Mouse (Mus musculus): Measurements from ENCODE around the gene Grwd1. TPM values are rescaled to one million over a fixed set of nuclear protein-coding genes. Genes with fewer than 3 reads are reported as not detected.

Gene Grwd1
- polyA plus RNA-seq, 1 experiment, result 11.4 TPM

Other genes with a start within 250 kb of the Grwd1 start
- gene Fgf21, start 215.5 kb downstream of the Grwd1 start, polyA plus RNA-seq (2012; rRNA removed), result 2.0 TPM in 2 replicates
- gene Fut1, start 213.7 kb downstream of the Grwd1 start, polyA plus RNA-seq (2012; rRNA removed), result 24.1 and 36.6 TPM in 2 replicates
- gene Izumo1, start 209.1 kb downstream of the Grwd1 start, polyA plus RNA-seq (2012; rRNA removed), result 0.58 and 0.75 TPM in 2 replicates
- gene Rasip1, start 203.5 kb downstream of the Grwd1 start, polyA plus RNA-seq (2012; rRNA removed), result 24.9 and 25.9 TPM in 2 replicates
- 6.1 and 7.7 TPM in 2 replicates for gene Mamstr, start 191.0 kb downstream of the Grwd1 start, polyA plus RNA-seq (2012; rRNA removed)
- 1.1 and 2.9 TPM in 2 replicates for gene Fut2, start 164.6 kb downstream of the Grwd1 start, polyA plus RNA-seq (2012; rRNA removed)
- 0.85 and 2.7 TPM in 2 replicates for gene Ntn5, start 146.9 kb downstream of the Grwd1 start, polyA plus RNA-seq (2012; rRNA removed)
- 1.7 and 2.8 TPM in 2 replicates for gene Sec1, start 136.5 kb downstream of the Grwd1 start, polyA plus RNA-seq (2012; rRNA removed)
- 9.1 and 11.8 TPM in 2 replicates for gene Car11, start 131.1 kb downstream of the Grwd1 start, polyA plus RNA-seq (2012; rRNA removed)
- 31.0 and 50.0 TPM in 2 replicates for gene Dbp, start 125.9 kb downstream of the Grwd1 start, polyA plus RNA-seq (2012; rRNA removed)
- gene Rpl18, start 115.5 kb downstream of the Grwd1 start, polyA plus RNA-seq (2012; rRNA removed), result 1,223 and 1,429 TPM in 2 replicates
- gene Sphk2, start 112.9 kb downstream of the Grwd1 start, polyA plus RNA-seq (2012; rRNA removed), result 50.0 and 52.1 TPM in 2 replicates
- 2.6 and 2.7 TPM in 2 replicates for gene Fam83e, start 109.7 kb downstream of the Grwd1 start, polyA plus RNA-seq (2012; rRNA removed)
- 0.93 and 1.3 TPM in 2 replicates for gene Spaca4, start 105.1 kb downstream of the Grwd1 start, polyA plus RNA-seq (2012; rRNA removed)
- 2.7 and 3.6 TPM in 2 replicates for gene Lmtk3, start 47.2 kb downstream of the Grwd1 start, polyA plus RNA-seq (2012; rRNA removed)
- 22.6 and 37.0 TPM in 2 replicates for gene Sult2b1, start 46.3 kb downstream of the Grwd1 start, polyA plus RNA-seq (2012; rRNA removed)
- 51.1 and 56.9 TPM in 2 replicates for gene Cyth2, start 16.4 kb downstream of the Grwd1 start, polyA plus RNA-seq (2012; rRNA removed)
- gene Kcnj14, start 6.2 kb downstream of the Grwd1 start, polyA plus RNA-seq (2012; rRNA removed), result 1.4 and 15.1 TPM in 2 replicates
- gene Kdelr1, start 41.8 kb upstream of the Grwd1 start, polyA plus RNA-seq (2012; rRNA removed), result 336 and 353 TPM in 2 replicates
- 1.3 and 1.8 TPM in 2 replicates for gene Grin2d, start 47.4 kb upstream of the Grwd1 start, polyA plus RNA-seq (2012; rRNA removed)
- 1.7 and 3.1 TPM in 2 replicates for gene Syngr4, start 65.8 kb upstream of the Grwd1 start, polyA plus RNA-seq (2012; rRNA removed)
- gene Tmem143, start 66.0 kb upstream of the Grwd1 start, polyA plus RNA-seq (2012; rRNA removed), result 53.9 and 63.6 TPM in 2 replicates
- gene Emp3, start 90.5 kb upstream of the Grwd1 start, polyA plus RNA-seq (2012; rRNA removed), result 91.6 and 139 TPM in 2 replicates
- 4.6 and 6.9 TPM in 2 replicates for gene Ccdc114, start 93.1 kb upstream of the Grwd1 start, polyA plus RNA-seq (2012; rRNA removed)
- gene Abcc6, start 199.4 kb upstream of the Grwd1 start, polyA plus RNA-seq (2012; rRNA removed), result 0.14 and 0.38 TPM in 2 replicates
- 53.8 and 59.7 TPM in 2 replicates for gene Nomo1, start 202.8 kb upstream of the Grwd1 start, polyA plus RNA-seq (2012; rRNA removed)

Measured in gonadal fat pad, adult 2 months (tissue).